Mouse (Mus musculus) layer of hippocampus, adult 2 months (tissue): ENCODE measurements around the gene Baz2b. TPM values are rescaled to one million over a fixed set of nuclear protein-coding genes. Genes with fewer than 3 reads are reported as not detected.

Source experiments
- DNase-seq, 2 experiments: peaks; one replicate each; pipeline ENCODE4 v3.0.0; 2022; ENCODE audit warnings: low spot score in 2 of 2
- H3K27ac ChIP-seq: fragments of 200-600 bp; 2 replicates; pipeline ENCODE4 v1.8.1; 2022
- H3K4me3 ChIP-seq: fragments of 200-600 bp; 2 replicates; pipeline ENCODE4 v1.8.1; 2022; ENCODE audit warnings: mild to moderate bottlenecking
- CTCF ChIP-seq: fragments of 200-600 bp; conservative IDR thresholded peaks from 2 replicates; pipeline ENCODE4 v1.8.1; 2022; ENCODE audit warnings: antibody characterized with exemption, mild to moderate bottlenecking, moderate library complexity
- total RNA-seq, 2 experiments: library from RNA; stranded (reverse); gene quantifications; 2 replicates each; pipeline ENCODE4 v1.2.3; 2021

The Baz2b gene
- total RNA-seq, 2 experiments from 2014 or later, result 57.7 to 59.2 TPM

- TF ChIP-seq CTCF, result no peak
- Histone ChIP-seq H3K27ac (no peak overlapping the region), H3K4me3 (no peak overlapping the region)
- no peak for DNase-seq
Measured at GRCm38 (mm10) chr2:59951706-59952105, 257.9 kb downstream of the Baz2b start.

DNA sequence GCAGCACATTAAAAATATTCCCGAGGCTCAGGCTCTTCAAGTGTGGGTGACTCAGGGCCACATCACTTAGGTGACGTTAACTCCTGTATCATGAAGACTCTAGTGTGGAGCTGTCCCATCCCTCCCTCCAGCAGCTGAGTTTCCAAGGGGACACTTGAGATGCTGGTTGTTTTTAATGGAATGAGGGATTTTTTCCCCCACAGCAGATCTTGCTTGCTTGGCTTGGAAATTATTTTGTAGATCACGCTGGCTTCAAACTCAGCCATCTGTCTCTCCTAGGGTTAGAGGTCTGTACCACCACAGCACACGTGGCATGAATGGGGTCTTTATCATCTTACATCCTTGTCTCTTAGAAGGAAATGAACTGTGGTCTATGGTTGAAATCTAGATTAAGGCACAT, 258.5 kb downstream of the Baz2b start:
- TF ChIP-seq CTCF, result no peak
- DNase-seq, result no peak
- no peak overlapping the region for H3K27ac ChIP-seq
- no peak overlapping the region for H3K4me3 ChIP-seq

- TF ChIP-seq CTCF, result no peak
Measured at GRCm38 (mm10) chr2:59936296-59936695, 273.3 kb downstream of the Baz2b start.

DNA sequence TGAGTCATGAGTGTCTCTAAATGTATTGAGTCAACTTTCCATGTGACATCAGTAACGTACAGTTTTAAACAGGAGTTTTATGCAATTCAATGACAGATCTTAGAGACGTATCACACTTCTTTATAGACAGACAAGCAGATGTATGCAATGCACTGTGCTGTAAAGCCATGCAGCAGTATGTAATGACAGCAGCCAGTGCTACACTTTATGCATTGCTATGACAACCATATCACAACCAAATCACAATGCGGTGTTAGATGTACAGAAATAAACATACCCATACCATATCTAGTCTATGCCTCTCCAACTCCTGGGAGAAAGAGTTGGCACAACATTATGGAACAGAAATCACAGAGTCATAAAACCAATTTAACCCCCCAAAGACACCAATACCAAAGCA, 276.5 kb downstream of the Baz2b start:
- TF ChIP-seq CTCF, result no peak
- Histone ChIP-seq H3K4me3 (no peak overlapping the region), H3K27ac (no peak overlapping the region)
- no peak for DNase-seq

More at GRCm38 (mm10) chr2:59936296-59936695, 273.3 kb downstream of the Baz2b start:
- no peak overlapping the region for H3K27ac ChIP-seq
- H3K4me3 ChIP-seq, result no peak overlapping the region
- DNase-seq, result no peak

GRCm38 (mm10) chr2:59932244-59932643, 277.4 kb downstream of the Baz2b start:
- H3K27ac ChIP-seq, result no peak overlapping the region
- TF ChIP-seq CTCF, result no peak
- no peak overlapping the region for H3K4me3 ChIP-seq
- no peak for DNase-seq

DNA sequence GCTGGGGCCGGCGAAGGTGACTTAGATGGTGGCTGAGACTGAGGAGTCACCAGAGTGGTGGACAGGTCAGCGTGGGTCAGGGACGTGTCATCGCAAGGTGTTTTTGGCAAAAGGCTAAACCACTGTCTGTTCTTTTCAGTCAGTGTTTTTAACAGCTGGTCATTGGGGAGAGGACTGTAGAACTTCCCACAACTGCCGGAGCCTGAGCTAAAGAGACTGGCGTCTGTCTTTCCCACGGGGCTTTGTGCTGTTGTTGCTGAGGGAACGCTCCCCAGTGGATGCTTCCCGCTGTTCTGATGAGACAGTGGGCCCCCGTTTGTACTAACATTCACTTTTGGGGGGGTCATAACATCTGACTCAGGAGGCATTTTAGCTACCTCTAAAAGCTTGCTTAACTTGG, 296.0 kb downstream of the Baz2b start:
- Histone ChIP-seq H3K4me3 (no peak overlapping the region), H3K27ac (no peak overlapping the region)
- DNase-seq, result no peak
- TF ChIP-seq CTCF, result no peak

- Histone ChIP-seq H3K4me3 (no peak overlapping the region), H3K27ac (no peak overlapping the region)
- no peak for TF ChIP-seq CTCF
- no peak for DNase-seq
Measured at GRCm38 (mm10) chr2:59908048-59908447, 301.6 kb downstream of the Baz2b start.

- Histone ChIP-seq H3K4me3 (no peak overlapping the region), H3K27ac (no peak overlapping the region)
- DNase-seq, result no peak
- TF ChIP-seq CTCF, result no peak
Measured at GRCm38 (mm10) chr2:59904007-59904406, 305.6 kb downstream of the Baz2b start.

GRCm38 (mm10) chr2:59898666-59899065, 311.0 kb downstream of the Baz2b start:
- TF ChIP-seq CTCF, result no peak
- no peak for DNase-seq
- H3K27ac ChIP-seq, result no peak overlapping the region
- H3K4me3 ChIP-seq, result no peak overlapping the region

DNA sequence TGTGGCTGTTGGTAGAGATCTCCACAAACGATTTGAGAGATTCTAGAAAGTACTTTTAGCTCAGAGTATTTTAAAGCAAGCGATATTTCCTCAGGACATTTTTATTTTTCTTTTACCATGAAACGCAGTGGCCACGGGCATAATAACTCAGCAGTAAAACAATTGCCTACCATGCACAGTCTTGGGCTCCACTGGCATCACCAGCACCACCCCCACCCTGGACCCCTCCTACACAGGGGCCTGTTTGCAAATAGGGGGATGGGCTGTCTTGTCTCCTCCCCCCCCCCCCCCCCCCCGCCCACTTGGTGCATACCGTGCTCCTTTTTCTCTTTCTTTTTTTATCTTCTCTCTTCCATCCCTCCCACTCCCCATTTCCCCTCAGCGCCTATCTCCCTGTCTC, 311.5 kb downstream of the Baz2b start:
- no peak for TF ChIP-seq CTCF
- no peak for DNase-seq
- Histone ChIP-seq H3K4me3 (no peak overlapping the region), H3K27ac (no peak overlapping the region)

GRCm38 (mm10) chr2:59896837-59897236, 312.8 kb downstream of the Baz2b start:
- Histone ChIP-seq H3K27ac (no peak overlapping the region), H3K4me3 (no peak overlapping the region)
- TF ChIP-seq CTCF, result no peak
- no peak for DNase-seq

DNA sequence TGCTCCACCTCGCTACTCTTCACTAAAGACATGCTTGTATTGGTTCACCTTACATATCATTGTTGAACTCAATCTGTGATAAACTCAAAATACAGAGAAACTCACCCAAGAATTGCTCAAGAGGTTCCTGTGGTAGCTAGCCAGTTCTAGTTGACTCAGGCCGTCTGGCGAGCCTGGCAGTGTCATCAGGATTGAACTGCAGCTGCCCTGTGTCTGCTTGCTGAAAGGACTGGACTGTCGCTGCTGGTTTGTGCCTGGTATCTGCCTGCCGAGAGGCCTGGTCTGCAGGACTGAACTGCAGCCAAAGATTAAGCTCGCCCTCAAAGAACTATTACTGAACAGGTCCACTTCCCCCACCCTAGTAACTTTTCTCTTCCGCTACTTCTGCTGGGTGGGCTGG, 313.2 kb downstream of the Baz2b start:
- no peak for DNase-seq
- no peak for TF ChIP-seq CTCF
- Histone ChIP-seq H3K27ac (no peak overlapping the region), H3K4me3 (no peak overlapping the region)

DNA sequence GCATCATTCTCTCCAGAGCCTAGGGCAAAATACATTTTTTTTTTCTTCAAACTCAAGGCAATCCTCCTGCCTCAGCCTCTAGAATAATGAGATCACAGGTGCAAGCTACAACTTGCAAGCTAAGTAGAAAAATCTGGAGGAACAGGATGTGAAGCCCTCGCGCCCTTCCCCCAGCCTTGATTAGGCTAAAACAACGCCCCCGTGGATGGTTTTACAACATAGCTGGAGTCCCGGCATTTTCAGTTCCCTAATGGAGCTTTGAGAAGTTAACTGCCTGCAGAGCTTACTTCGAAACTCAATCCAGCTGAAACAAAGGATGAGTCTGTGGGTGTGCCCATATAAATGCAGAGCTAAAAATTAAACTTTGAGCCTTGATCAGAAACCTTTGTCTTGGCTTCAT, 319.9 kb downstream of the Baz2b start:
- no peak for TF ChIP-seq CTCF
- DNase-seq, result no peak
- Histone ChIP-seq H3K27ac (no peak overlapping the region), H3K4me3 (no peak overlapping the region)

DNA sequence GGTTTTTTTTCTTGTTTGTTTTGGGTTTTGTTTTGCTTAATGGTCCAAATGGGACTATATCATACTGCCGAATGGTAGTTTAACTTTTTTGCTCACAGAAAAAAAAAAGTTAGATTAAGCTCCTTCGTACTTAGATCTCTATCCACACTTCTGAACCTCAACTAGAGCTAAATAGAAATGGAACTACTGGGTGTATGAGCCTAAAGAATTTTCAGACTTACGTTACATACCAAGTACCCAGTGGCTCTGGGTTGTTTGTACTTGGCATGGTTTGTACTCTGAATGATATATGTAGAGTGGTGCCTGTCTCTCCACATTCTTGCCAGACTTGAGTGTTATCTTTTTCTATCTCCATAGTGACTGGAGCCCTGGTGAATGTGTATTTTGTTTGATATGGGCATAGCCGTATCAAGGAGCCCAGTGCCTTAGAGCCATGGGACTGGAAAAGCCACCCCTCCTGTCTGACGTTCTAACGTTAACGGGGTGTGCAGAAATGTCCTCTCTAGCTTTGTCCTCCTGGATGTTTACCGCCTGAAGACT, 326.8 kb downstream of the Baz2b start:
- DNase-seq, result no peak
- H3K27ac ChIP-seq, result peak overlapping the region; percentile 92
- TF ChIP-seq CTCF, result no peak
- peak overlapping the region; percentile 73 for H3K4me3 ChIP-seq
